Mouse (Mus musculus) CH12.LX (cell line): Measurements from ENCODE around the gene Th.

ENCODE experiments used
- CTCF ChIP-seq, 2 experiments: IDR thresholded peaks in 1 of 2; conservative IDR thresholded peaks in 1 of 2; 2 replicates each; pipeline ENCODE4 v1.5.1; 2011 to 2012; ENCODE audit warnings: low read depth in 2 of 2, low read length in 2 of 2, improper control_type of control experiment in 1 of 2, inconsistent platforms in 1 of 2, mild to moderate bottlenecking in 1 of 2, moderate library complexity in 1 of 2
- E2F4 ChIP-seq: IDR thresholded peaks from 2 replicates; pipeline ENCODE4 v1.6.1; 2011; ENCODE audit warnings: low read depth, low read length, improper control_type of control experiment; ENCODE audit not compliant: insufficient replicate concordance
- TCF12 ChIP-seq: IDR thresholded peaks from 2 replicates; pipeline ENCODE4 v1.6.1; 2014; ENCODE audit warnings: low read depth, mild to moderate bottlenecking, inconsistent platforms, low read length, improper control_type of control experiment
- ZC3H11A ChIP-seq: IDR thresholded peaks from 2 replicates; pipeline ENCODE4 v1.6.1; 2012; ENCODE audit warnings: low read depth, mild to moderate bottlenecking, inconsistent platforms, low read length, improper control_type of control experiment
- ZNF384 ChIP-seq: IDR thresholded peaks from 2 replicates; pipeline ENCODE4 v1.6.1; 2012; ENCODE audit warnings: low read depth, low read length, improper control_type of control experiment, inconsistent platforms

- no peak for TF ChIP-seq TCF12
- TF ChIP-seq ZNF384 = no peak
- no peak for TF ChIP-seq CTCF (conservative IDR thresholded peaks at IDR 0.05 in 1 of 2, IDR thresholded peaks at IDR 0.05 in 1 of 2; ENCODE audit: low read depth in 2 of 2, low read length in 2 of 2)
- no peak for TF ChIP-seq E2F4
- no peak for TF ChIP-seq ZC3H11A
These were observed 27.9 kb upstream of the Th start for GRCm38 (mm10) chr7:142958817-142959216.
